Mouse (Mus musculus) liver, embryonic 13.5 days (tissue): ENCODE measurements around the gene BC030500. TPM values are rescaled to one million over a fixed set of nuclear protein-coding genes. Genes with fewer than 3 reads are reported as not detected.
A peak's percentile ranks its signal among the peaks of the same experiment; 100 is the strongest.

Experiments
- ATAC-seq: fragments of 200-750 bp; cut with Nextera tagmentation; 2 replicates; pipeline ENCODE4 v1.8.0; 2017; ENCODE audit warnings: low read depth, mild to moderate bottlenecking, moderate number of reproducible peaks, moderate library complexity
- DNase-seq: peaks from one replicate; pipeline ENCODE4 v3.0.0; 2022
- H3K27ac ChIP-seq: fragments of 300-500 bp; sonication (generic); 2 replicates; pipeline ENCODE4 v1.5.1; 2015; ENCODE audit warnings: moderate library complexity, mild to moderate bottlenecking, inconsistent platforms
- H3K27me3 ChIP-seq: fragments of 300-500 bp; sonication (generic); 2 replicates; pipeline ENCODE4 v1.6.1; 2015; ENCODE audit warnings: mild to moderate bottlenecking, inconsistent platforms
- H3K36me3 ChIP-seq: fragments of 300-500 bp; sonication (generic); 2 replicates; pipeline ENCODE4 v1.6.1; 2015; ENCODE audit warnings: mild to moderate bottlenecking, inconsistent platforms
- H3K4me1 ChIP-seq: fragments of 300-500 bp; sonication (generic); replicated peaks from 2 replicates; pipeline ENCODE4 v1.6.1; 2015; ENCODE audit warnings: inconsistent platforms
- H3K4me2 ChIP-seq: fragments of 300-500 bp; sonication (generic); 2 replicates; pipeline ENCODE4 v1.6.1; 2015; ENCODE audit warnings: inconsistent platforms, mild to moderate bottlenecking, moderate library complexity
- H3K4me3 ChIP-seq: fragments of 300-500 bp; sonication (generic); replicated peaks from 2 replicates; pipeline ENCODE4 v1.5.1; 2015; ENCODE audit warnings: mild to moderate bottlenecking, inconsistent platforms
- H3K9ac ChIP-seq: fragments of 300-500 bp; sonication (generic); 2 replicates; pipeline ENCODE4 v1.6.1; 2015; ENCODE audit warnings: mild to moderate bottlenecking, inconsistent platforms
- H3K9me3 ChIP-seq: fragments of 300-500 bp; sonication (generic); replicated peaks from 2 replicates; pipeline ENCODE4 v1.6.1; 2016; ENCODE audit warnings: inconsistent platforms
- WGBS: fragments of 180-500 bp; shearing (Covaris S2); methylation state at CpG from one replicate; pipeline ENCODE4 v1.1.7; 2015; ENCODE audit not compliant: insufficient replicate concordance; 5-methylcytosine and 5-hydroxymethylcytosine counted together
- polyA plus RNA-seq: library from polyadenylated mRNA; unstranded; fragments of >200 nt; fragmentation: Nextera tagmentation; extraction: Ambion mirVana; gene quantifications from 2 replicates; pipeline ENCODE4 v1.2.1, GENCODE M21; 2015

The BC030500 gene
- polyA plus RNA-seq, result not detected in 2 replicates

- peak within 1 kb of the TSS; percentile 61 for H3K4me2 ChIP-seq
- no peaks in the 10 kb centered on the region for H3K4me1 ChIP-seq
- no peak within 1 kb of the TSS for H3K27ac ChIP-seq
- H3K36me3 ChIP-seq, result no peaks in the 10 kb centered on the region
- no peaks in the 10 kb centered on the region for H3K9me3 ChIP-seq
- peak within 1 kb of the TSS; percentile 39 for H3K4me3 ChIP-seq
- no peak for DNase-seq
- peaks cover 26% of the 10 kb centered on the region for H3K27me3 ChIP-seq
- WGBS, result 12% methylated on average over 14 of the region's 14 CpGs
- ATAC-seq, result no peak
- no peak within 1 kb of the TSS for H3K9ac ChIP-seq
Observed at GRCm38 (mm10) chr8:58911677-58912076, at the start of gene BC030500. Gene BC030500 (plus strand): TSS chr8:58911755.

- DNase-seq (no peak), ATAC-seq (no peak)
- H3K27me3 ChIP-seq, result no peaks in the 10 kb centered on the region
- H3K4me2 ChIP-seq, result no peak overlapping the region
- no peak overlapping the region for H3K27ac ChIP-seq
- H3K4me1 ChIP-seq, result no peaks in the 10 kb centered on the region
- 5% methylated on average over 1 of the region's 1 CpGs for WGBS
- H3K36me3 ChIP-seq, result no peaks in the 10 kb centered on the region
- no peak overlapping the region for H3K4me3 ChIP-seq
- H3K9me3 ChIP-seq, result no peaks in the 10 kb centered on the region
- H3K9ac ChIP-seq, result no peak overlapping the region
Observed at GRCm38 (mm10) chr8:58886405-58886804, 25.1 kb upstream of the BC030500 start.

- Histone ChIP-seq H3K4me2 (no peak overlapping the region), H3K4me1 (no peaks in the 10 kb centered on the region), H3K36me3 (no peaks in the 10 kb centered on the region), H3K9me3 (no peaks in the 10 kb centered on the region), H3K4me3 (no peak overlapping the region), H3K9ac (no peak overlapping the region), H3K27me3 (no peaks in the 10 kb centered on the region), H3K27ac (no peak overlapping the region)
- WGBS, result 78% methylated on average over 3 of the region's 3 CpGs
- ATAC-seq (no peak), DNase-seq (no peak)
Observed at GRCm38 (mm10) chr8:58890591-58890990, 21.0 kb upstream of the BC030500 start.

- WGBS, result 70% methylated on average over 6 of the region's 6 CpGs
- Histone ChIP-seq H3K4me2 (no peak overlapping the region), H3K27me3 (no peaks in the 10 kb centered on the region), H3K27ac (no peak overlapping the region), H3K4me1 (no peaks in the 10 kb centered on the region), H3K9ac (no peak overlapping the region), H3K4me3 (no peak overlapping the region), H3K36me3 (no peaks in the 10 kb centered on the region), H3K9me3 (no peaks in the 10 kb centered on the region)
- ATAC-seq, result no peak
- DNase-seq, result no peak
Observed at GRCm38 (mm10) chr8:58895960-58896359, 15.6 kb upstream of the BC030500 start.

DNA sequence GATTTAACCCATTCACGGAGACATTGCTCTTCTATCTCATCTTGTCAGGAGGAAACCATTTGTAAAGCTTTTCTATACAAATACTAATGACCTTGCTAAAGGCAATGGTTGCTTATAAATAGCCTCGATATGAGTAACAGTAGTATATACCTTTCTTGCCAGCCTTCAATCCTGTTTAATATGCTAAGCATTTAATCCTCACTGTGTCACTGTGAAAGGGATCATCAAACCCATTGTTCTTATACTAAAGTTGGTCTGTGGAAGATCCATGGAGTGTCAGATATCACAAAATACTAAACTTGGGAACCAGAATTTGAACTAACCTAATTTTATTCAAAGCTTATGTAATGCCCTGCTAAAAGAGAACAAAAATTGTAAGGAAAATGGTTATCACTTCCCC, 7.1 kb upstream of the BC030500 start:
- Histone ChIP-seq H3K4me3 (no peak overlapping the region), H3K27ac (no peak overlapping the region), H3K4me1 (no peaks in the 10 kb centered on the region), H3K9me3 (no peaks in the 10 kb centered on the region), H3K36me3 (no peaks in the 10 kb centered on the region), H3K27me3 (no peaks in the 10 kb centered on the region), H3K4me2 (no peak overlapping the region), H3K9ac (no peak overlapping the region)
- DNase-seq, result no peak
- no peak for ATAC-seq
- 29% methylated on average over 2 of the region's 2 CpGs for WGBS

- Histone ChIP-seq H3K27ac (no peak within 1 kb of the TSS), H3K9me3 (no peaks in the 10 kb centered on the region), H3K4me2 (peak within 1 kb of the TSS; percentile 61), H3K36me3 (no peaks in the 10 kb centered on the region), H3K4me3 (peak within 1 kb of the TSS; percentile 39), H3K9ac (no peak within 1 kb of the TSS), H3K4me1 (no peaks in the 10 kb centered on the region), H3K27me3 (peaks cover 26% of the 10 kb centered on the region)
- WGBS, result 2% methylated on average over 37 of the region's 37 CpGs
- ATAC-seq (no peak), DNase-seq (no peak)
Observed at GRCm38 (mm10) chr8:58912196-58912839, 763 bp downstream of the BC030500 start, which contains the start of gene Galntl6. Gene Galntl6 (minus strand): TSS chr8:58912640.

DNA sequence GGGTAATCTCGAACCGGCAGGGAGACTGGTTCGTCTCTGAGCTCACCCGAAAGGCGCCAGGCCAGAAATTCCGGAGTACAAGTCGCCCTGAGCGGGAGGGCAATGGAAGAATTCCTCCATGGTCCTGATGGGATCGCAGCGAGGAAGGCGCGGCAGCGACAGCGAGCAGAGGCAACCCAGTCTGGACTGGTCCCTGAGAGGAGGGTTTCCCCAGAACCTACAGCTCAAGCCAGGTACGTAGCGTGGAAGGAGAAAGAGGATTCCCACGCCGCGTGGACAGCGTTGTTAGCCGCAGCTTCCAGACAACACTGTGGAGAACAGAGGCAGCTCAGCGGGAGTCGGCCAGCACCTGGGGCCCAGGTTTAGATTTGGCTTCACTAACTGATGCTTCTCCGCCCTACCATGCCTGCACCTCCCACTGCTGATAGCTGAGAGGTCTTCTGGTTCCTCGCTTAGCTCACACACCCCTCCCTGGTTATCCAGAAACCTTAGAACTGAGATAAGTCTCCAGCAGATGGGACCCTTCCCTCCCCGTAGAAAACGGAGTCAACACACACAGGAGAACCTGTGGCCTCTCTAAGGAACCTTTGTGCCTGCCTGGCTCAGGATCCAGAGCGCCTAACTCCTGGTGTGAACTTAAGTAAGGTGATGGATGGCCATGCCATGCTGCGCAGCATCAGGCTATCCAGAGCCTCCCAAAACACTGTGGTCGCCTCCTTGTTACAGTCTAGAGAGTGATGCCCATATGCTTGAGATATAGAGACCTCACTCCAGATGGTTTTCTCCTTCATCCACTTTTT, 1.5 kb downstream of the BC030500 start:
- H3K27ac ChIP-seq, result no peak overlapping the region
- H3K4me2 ChIP-seq, result peak overlapping the region; percentile 61
- peaks cover 26% of the 10 kb centered on the region for H3K27me3 ChIP-seq
- 5% methylated on average over 30 of the region's 30 CpGs for WGBS
- ATAC-seq, result no peak
- no peak overlapping the region for H3K9ac ChIP-seq
- no peak for DNase-seq
- H3K4me3 ChIP-seq, result peak overlapping the region; percentile 39
- no peaks in the 10 kb centered on the region for H3K36me3 ChIP-seq
- H3K9me3 ChIP-seq, result no peaks in the 10 kb centered on the region
- no peaks in the 10 kb centered on the region for H3K4me1 ChIP-seq

DNA sequence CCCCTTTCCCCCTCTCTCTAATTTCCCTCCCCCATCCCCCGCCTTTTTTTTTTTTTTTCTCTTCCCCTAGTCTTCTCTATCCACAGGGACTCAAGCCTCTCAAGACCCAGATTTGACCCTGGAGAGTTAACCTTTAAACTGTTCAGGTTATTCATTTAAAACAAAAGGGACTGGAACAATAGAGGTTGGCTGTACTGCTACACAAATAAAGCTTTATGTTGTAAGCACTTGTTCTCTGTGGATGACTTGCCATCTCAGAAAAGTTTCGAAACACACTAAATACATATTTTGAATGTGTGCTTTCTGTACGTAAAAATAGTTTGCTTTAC, 2.0 kb downstream of the BC030500 start:
- H3K36me3 ChIP-seq, result no peaks in the 10 kb centered on the region
- ATAC-seq, result no peak
- no peak overlapping the region for H3K4me2 ChIP-seq

DNA sequence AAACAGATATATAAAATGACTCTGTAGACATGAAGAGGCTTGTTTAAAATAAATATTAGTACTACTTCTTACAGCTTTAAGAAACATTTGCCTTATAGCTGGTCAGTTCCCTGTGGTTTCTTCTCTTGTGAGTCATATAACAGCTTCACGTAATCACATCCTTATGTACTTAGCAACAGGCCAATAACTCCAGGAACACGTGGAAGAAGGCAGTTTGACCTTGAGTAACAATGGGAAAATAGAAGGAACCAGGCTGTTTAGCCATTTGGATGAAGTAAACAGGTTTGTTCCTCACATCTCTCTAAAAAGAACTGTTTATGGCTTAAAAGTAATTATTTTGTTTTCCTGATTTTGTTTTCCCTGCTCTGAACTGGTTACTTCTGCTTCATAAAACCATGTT, 3.6 kb downstream of the BC030500 start:
- 46% methylated on average over 2 of the region's 2 CpGs for WGBS
- Histone ChIP-seq H3K9ac (no peak overlapping the region), H3K4me2 (no peak overlapping the region), H3K27me3 (peaks cover 26% of the 10 kb centered on the region), H3K4me1 (no peaks in the 10 kb centered on the region), H3K4me3 (no peak overlapping the region), H3K36me3 (no peaks in the 10 kb centered on the region), H3K9me3 (no peaks in the 10 kb centered on the region), H3K27ac (no peak overlapping the region)
- DNase-seq (no peak), ATAC-seq (no peak)

More for the DNA sequence above, 2.0 kb downstream of the BC030500 start:
- DNase-seq, result no peak
- H3K27me3 ChIP-seq, result peaks cover 26% of the 10 kb centered on the region
- no peak overlapping the region for H3K4me3 ChIP-seq
- H3K4me1 ChIP-seq, result no peaks in the 10 kb centered on the region
- H3K9me3 ChIP-seq, result no peaks in the 10 kb centered on the region
- H3K27ac ChIP-seq, result no peak overlapping the region
- H3K9ac ChIP-seq, result no peak overlapping the region
- WGBS, result 64% methylated on average over 2 of the region's 3 CpGs

DNA sequence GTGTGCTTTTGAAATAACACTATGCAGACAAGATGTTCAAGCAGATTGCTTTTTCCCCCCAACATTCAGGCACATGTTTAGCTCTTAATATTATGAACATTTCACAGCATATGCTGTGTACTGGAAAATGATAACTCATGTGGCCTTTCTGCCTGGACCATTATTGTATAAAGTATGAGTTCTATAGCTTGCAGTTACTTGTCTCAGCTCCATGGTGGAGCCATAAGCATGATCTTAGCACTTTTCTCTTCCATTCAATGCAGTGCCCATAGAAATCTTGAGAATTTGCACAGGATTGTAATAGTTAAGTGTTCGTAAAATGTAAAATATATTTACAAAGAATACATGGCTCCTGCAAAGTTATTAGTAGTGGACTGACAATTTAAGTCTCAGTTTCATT, 19.5 kb downstream of the BC030500 start:
- Histone ChIP-seq H3K36me3 (no peaks in the 10 kb centered on the region), H3K27me3 (no peaks in the 10 kb centered on the region), H3K9me3 (no peaks in the 10 kb centered on the region), H3K4me2 (no peak overlapping the region), H3K4me1 (no peaks in the 10 kb centered on the region), H3K9ac (no peak overlapping the region), H3K4me3 (no peak overlapping the region), H3K27ac (no peak overlapping the region)
- DNase-seq (no peak), ATAC-seq (no peak)
- WGBS, result 48% methylated on average over 1 of the region's 1 CpGs

DNA sequence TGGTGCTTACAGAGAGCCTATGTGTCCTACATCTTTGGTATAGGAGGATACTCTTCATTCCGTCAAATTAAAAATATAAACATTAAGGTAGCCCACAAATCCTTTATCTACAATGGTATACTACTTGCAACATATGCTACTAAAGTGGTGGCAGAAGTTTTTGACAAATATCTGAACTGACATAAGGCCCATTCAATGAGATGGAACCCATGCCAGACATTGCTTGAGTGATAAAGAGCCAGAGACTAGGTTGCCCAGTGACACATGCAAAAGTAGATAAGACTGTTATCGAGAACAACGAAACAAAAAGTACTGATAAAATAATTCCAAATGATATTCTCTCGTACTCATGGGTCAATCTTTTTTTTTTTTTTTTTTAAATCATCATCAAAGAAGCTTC, 32.2 kb downstream of the BC030500 start:
- H3K4me2 ChIP-seq, result no peak overlapping the region
- no peak for DNase-seq
- no peaks in the 10 kb centered on the region for H3K9me3 ChIP-seq
- H3K27ac ChIP-seq, result no peak overlapping the region
- no peaks in the 10 kb centered on the region for H3K36me3 ChIP-seq
- H3K9ac ChIP-seq, result no peak overlapping the region
- no peak for ATAC-seq
- no peaks in the 10 kb centered on the region for H3K4me1 ChIP-seq
- no peak overlapping the region for H3K4me3 ChIP-seq
- 64% methylated on average over 4 of the region's 4 CpGs for WGBS
- H3K27me3 ChIP-seq, result no peaks in the 10 kb centered on the region
